25 mouse cellular contexts compared by ENCODE assay signal in the genomic region with DNA sequence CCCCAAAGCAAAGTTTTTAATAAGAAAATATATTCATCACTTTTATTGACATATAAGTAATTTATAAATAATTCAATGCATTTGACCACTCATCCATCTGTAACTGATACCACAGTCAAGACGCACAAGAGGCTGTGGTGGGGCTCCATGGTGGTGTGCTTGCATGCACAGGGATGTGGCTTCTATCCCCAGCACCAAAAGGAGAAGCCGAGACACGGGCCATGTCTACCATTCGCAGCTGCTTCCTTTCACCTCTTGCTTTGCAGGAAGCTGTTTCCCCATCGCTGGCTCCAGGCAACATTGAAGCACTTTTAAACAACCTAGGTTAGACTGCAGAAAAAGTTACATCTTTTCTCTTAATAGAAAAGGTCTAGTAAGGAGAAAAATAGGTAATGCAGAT.
DNase-seq lines count a peak whose midpoint lies in the region; ATAC-seq and TF ChIP-seq lines count a peak whose summit lies in the region.
"Had no signal": no experiment of that assay in that cellular context is flagged by ENCODE, and none has a peak within 500 bp of the region (broad histone marks: within the 10 kb centered on the region; RNA-seq: fewer than 3 reads in every experiment).

No protein-coding gene starts in this region.

- 38% methylated on average over 5 of the region's 5 CpGs for WGBS in liver, postnatal 0 days (ENCODE audit: insufficient replicate concordance)

- H3K9ac ChIP-seq in liver, postnatal 0 days (replicated peaks): no peak overlapping the region
- H3K9ac ChIP-seq: heart, embryonic 12.5 days; heart, embryonic 15.5 days; hindbrain, embryonic 12.5 days; hindbrain, embryonic 15.5 days had no signal

- intact Hi-C loops in left cerebral cortex, postnatal 25 days (cut with DNase I): no loop called here

- H3K4me3 ChIP-seq in liver, postnatal 0 days (ENCODE audit: low read depth, low read length): no peak overlapping the region
- H3K4me3 ChIP-seq: forebrain, embryonic 10.5 days; heart, embryonic 12.5 days; heart, embryonic 15.5 days; hindbrain, embryonic 12.5 days; hindbrain, embryonic 15.5 days had no signal

- H3K4me2 ChIP-seq in liver, postnatal 0 days (ENCODE audit: low read depth, low read length): no peak overlapping the region
- H3K4me2 ChIP-seq: heart, embryonic 12.5 days; heart, embryonic 15.5 days; hindbrain, embryonic 12.5 days; hindbrain, embryonic 15.5 days had no signal

- H3K4me1 ChIP-seq in liver, postnatal 0 days (ENCODE audit: insufficient read depth): no peaks in the 10 kb centered on the region
- H3K4me1 ChIP-seq: heart, embryonic 12.5 days; heart, embryonic 15.5 days; hindbrain, embryonic 12.5 days; hindbrain, embryonic 15.5 days had no signal

- no peaks in the 10 kb centered on the region for H3K36me3 ChIP-seq in liver, postnatal 0 days (replicated peaks; ENCODE audit: insufficient read depth, low read length)
- H3K36me3 ChIP-seq: forebrain, embryonic 10.5 days; G1E; heart, embryonic 12.5 days; heart, embryonic 15.5 days; hindbrain, embryonic 12.5 days; hindbrain, embryonic 15.5 days had no signal

- no peaks in the 10 kb centered on the region for H3K9me3 ChIP-seq in liver, postnatal 0 days (ENCODE audit: low read length)
- H3K9me3 ChIP-seq: forebrain, embryonic 10.5 days; G1E; heart, embryonic 12.5 days; heart, embryonic 15.5 days; hindbrain, embryonic 12.5 days; hindbrain, embryonic 15.5 days had no signal

- no peaks in the 10 kb centered on the region for H3K27me3 ChIP-seq in liver, postnatal 0 days (ENCODE audit: insufficient read depth, low read length)
- H3K27me3 ChIP-seq: CH12.LX; heart, embryonic 12.5 days; heart, embryonic 15.5 days; hindbrain, embryonic 12.5 days; hindbrain, embryonic 15.5 days had no signal

- H3K27ac ChIP-seq in liver, postnatal 0 days (ENCODE audit: low read depth): no peak overlapping the region
- H3K27ac ChIP-seq: forebrain, embryonic 10.5 days; heart, embryonic 15.5 days; hindbrain, embryonic 12.5 days; hindbrain, embryonic 15.5 days had no signal

- peak; percentile 26 for DNase-seq in liver, postnatal 0 days
- DNase-seq in liver: no peak
- DNase-seq in natural killer cell, adult 2 months (ENCODE audit: low spot score in 2 of 2): no peak
- DNase-seq in left cerebral cortex, postnatal 25 days (ENCODE audit: low spot score in 2 of 2): no peak
- DNase-seq: adrenal gland, postnatal 14 days; cerebellum, adult 11 months; cerebellum, adult 8-10 months; cerebellum, postnatal 10 days; cerebellum, postnatal 36 days; gastrocnemius, postnatal 36 days; heart, adult 18-20 months; heart, postnatal 10 days; heart, postnatal 4 days had no signal

- TF ChIP-seq EP300 in liver, postnatal 0 days (IDR thresholded peaks at IDR 0.05; ENCODE audit: low read depth): no peak

- no peak for TF ChIP-seq CTCF in liver, postnatal 0 days (IDR thresholded peaks at IDR 0.05; ENCODE audit: low read depth)

- no peak for ATAC-seq in liver, postnatal 0 days
- peak; percentile 94 for ATAC-seq in granulocyte monocyte progenitor cell, adult 5-6 weeks (replicated peaks; ENCODE audit: poor library complexity, severe bottlenecking)
- ATAC-seq in megakaryocyte progenitor cell, adult 5-6 weeks (replicated peaks; ENCODE audit: poor library complexity): peak; percentile 90
- ATAC-seq: forebrain, embryonic 14.5 days; intestine, postnatal 0 days; Patski had no signal
